ENCODE assay signal across 8 mouse cellular contexts in genomic region chr16:23519771-23520170, GRCm38 (mm10). TPM values are rescaled to one million over a fixed set of nuclear protein-coding genes. Genes with fewer than 3 reads are reported as not detected.
DNase-seq lines count a peak whose midpoint lies in the region; ATAC-seq and TF ChIP-seq lines count a peak whose summit lies in the region.

No protein-coding gene starts in this region.

- no peaks in the 10 kb centered on the region for H3K36me3 ChIP-seq in forebrain, embryonic 11.5 days (ENCODE audit: control insufficient read depth, insufficient read depth, low read length)
- H3K36me3 ChIP-seq in intestine, postnatal 0 days (ENCODE audit: control insufficient read depth, insufficient read depth) = no peaks in the 10 kb centered on the region
- no peaks in the 10 kb centered on the region for H3K36me3 ChIP-seq in neural tube, embryonic 12.5 days

- WGBS in forebrain, embryonic 11.5 days = 13% methylated on average over 1 of the region's 1 CpGs
- WGBS in intestine, postnatal 0 days = 29% methylated on average over 1 of the region's 1 CpGs
- 19% methylated on average over 1 of the region's 1 CpGs for WGBS in neural tube, embryonic 12.5 days

- no peak for TF ChIP-seq CTCF in layer of hippocampus, adult 2 months (conservative IDR thresholded peaks at IDR 0.05)
- no peak for TF ChIP-seq CTCF in intestine, postnatal 0 days (IDR thresholded peaks at IDR 0.05; ENCODE audit: low read depth)

- H3K27me3 ChIP-seq in forebrain, embryonic 11.5 days (ENCODE audit: control insufficient read depth, insufficient read depth, low read length) = no peaks in the 10 kb centered on the region
- no peaks in the 10 kb centered on the region for H3K27me3 ChIP-seq in intestine, postnatal 0 days (replicated peaks; ENCODE audit: control insufficient read depth, insufficient read depth, low read length)
- H3K27me3 ChIP-seq in neural tube, embryonic 12.5 days (replicated peaks) = no peaks in the 10 kb centered on the region

- H3K27ac ChIP-seq in layer of hippocampus, adult 2 months = peak overlapping the region; percentile 89
- H3K27ac ChIP-seq in forebrain, embryonic 11.5 days (ENCODE audit: low read depth, low read length) = no peak overlapping the region; the same call in 1 of the 2 replicates
- H3K27ac ChIP-seq in intestine, postnatal 0 days (ENCODE audit: low read depth, low read length) = no peak overlapping the region
- peak overlapping the region; percentile 75; the same call in 1 of the 2 replicates for H3K27ac ChIP-seq in neural tube, embryonic 12.5 days

- peak overlapping the region; percentile 62 for H3K4me3 ChIP-seq in layer of hippocampus, adult 2 months
- peak overlapping the region; percentile 36 for H3K4me3 ChIP-seq in forebrain, embryonic 11.5 days (ENCODE audit: low read depth, low read length)
- no peak overlapping the region; the same call in 1 of the 2 replicates for H3K4me3 ChIP-seq in intestine, postnatal 0 days (ENCODE audit: low read depth, low read length)
- peak overlapping the region; percentile 52 for H3K4me3 ChIP-seq in neural tube, embryonic 12.5 days

- H3K4me2 ChIP-seq in forebrain, embryonic 11.5 days (ENCODE audit: low read depth, low read length, severe bottlenecking) = peak overlapping the region; percentile 60
- H3K4me2 ChIP-seq in intestine, postnatal 0 days (replicated peaks; ENCODE audit: low read depth) = peak overlapping the region; percentile 47
- H3K4me2 ChIP-seq in neural tube, embryonic 12.5 days (replicated peaks) = peak overlapping the region; percentile 74

- H3K9ac ChIP-seq in forebrain, embryonic 11.5 days (ENCODE audit: low read length) = peak overlapping the region; percentile 65
- no peak overlapping the region for H3K9ac ChIP-seq in intestine, postnatal 0 days (ENCODE audit: low read depth, low read length)
- peak overlapping the region; percentile 70 for H3K9ac ChIP-seq in neural tube, embryonic 12.5 days

- no peaks in the 10 kb centered on the region for H3K9me3 ChIP-seq in forebrain, embryonic 11.5 days (ENCODE audit: control insufficient read depth, low read length)
- H3K9me3 ChIP-seq in intestine, postnatal 0 days (ENCODE audit: control insufficient read depth) = no peaks in the 10 kb centered on the region
- H3K9me3 ChIP-seq in neural tube, embryonic 12.5 days = no peaks in the 10 kb centered on the region

- no peak for DNase-seq in layer of hippocampus, adult 2 months (ENCODE audit: low spot score in 2 of 2)
- no peak for DNase-seq in layer of hippocampus, postnatal 25 days (ENCODE audit: extremely low spot score in 1 of 2, low spot score in 1 of 2)
- no peak for DNase-seq in forebrain, embryonic 11.5 days (ENCODE audit: low spot score)
- no peak for DNase-seq in layer of hippocampus, adult 9-10 months (ENCODE audit: low spot score)
- DNase-seq in adrenal gland, adult 2 months = no peak
- DNase-seq in spleen, postnatal 4 days (ENCODE audit: low spot score in 2 of 2) = no peak

- H3K4me1 ChIP-seq in forebrain, embryonic 11.5 days (replicated peaks; ENCODE audit: control insufficient read depth, insufficient read depth, low read length) = peaks cover 3% of the 10 kb centered on the region; the same call in 1 of the 2 replicates
- no peaks in the 10 kb centered on the region for H3K4me1 ChIP-seq in intestine, postnatal 0 days (replicated peaks; ENCODE audit: control insufficient read depth, insufficient read depth, low read length)
- peaks cover 42% of the 10 kb centered on the region for H3K4me1 ChIP-seq in neural tube, embryonic 12.5 days

- ATAC-seq in forebrain, embryonic 11.5 days (replicated peaks; ENCODE audit: low FRiP score) = no peak
- ATAC-seq in intestine, postnatal 0 days = no peak
- ATAC-seq in neural tube, embryonic 12.5 days (ENCODE audit: low FRiP score, low read depth) = no peak

RNA-seq across cellular contexts. Expression of gene Rtp4, which starts 0.3 kb away (rescaled TPM):
- total RNA-seq in layer of hippocampus, adult 2 months (2021) = 1 to 10 TPM; 1.6 to 1.9 TPM
- total RNA-seq in layer of hippocampus, postnatal 25 days (2021) = 1 to 10 TPM; 1.4 to 1.7 TPM
- polyA plus RNA-seq in forebrain, embryonic 11.5 days (2014; fragmentation: Nextera tagmentation; extraction: Ambion mirVana) = 1.7 and 2.2 TPM in 2 replicates
- polyA plus RNA-seq in intestine, postnatal 0 days (2015; fragmentation: Nextera tagmentation; extraction: Ambion mirVana) = 99.8 and 112 TPM in 2 replicates
- 2.0 and 2.2 TPM in 2 replicates for polyA plus RNA-seq in neural tube, embryonic 12.5 days (2016; fragmentation: Nextera tagmentation; extraction: Ambion mirVana)
- 10 to 100 TPM; 10.2 to 11.1 TPM for total RNA-seq in adrenal gland, adult 2 months (2021)
- 7.4 and 15.3 TPM in 2 replicates for polyA plus RNA-seq in adrenal gland, adult 2 months (2012; rRNA removed)

RNA-seq across cellular contexts. Expression of gene Masp1, which starts 0.8 kb away (rescaled TPM):
- 10 to 100 TPM; 12.4 to 12.6 TPM for total RNA-seq in layer of hippocampus, adult 2 months (2021)
- total RNA-seq in layer of hippocampus, postnatal 25 days (2021) = 10 to 100 TPM; 14.7 to 15.2 TPM
- 19.5 and 22.7 TPM in 2 replicates for polyA plus RNA-seq in forebrain, embryonic 11.5 days (2014; fragmentation: Nextera tagmentation; extraction: Ambion mirVana)
- polyA plus RNA-seq in intestine, postnatal 0 days (2015; fragmentation: Nextera tagmentation; extraction: Ambion mirVana) = 1.4 TPM in 2 replicates
- polyA plus RNA-seq in neural tube, embryonic 12.5 days (2016; fragmentation: Nextera tagmentation; extraction: Ambion mirVana) = 31.0 and 35.5 TPM in 2 replicates
- 100 to 1,000 TPM in 1 of 2 experiments, 10 to 100 TPM in 1; 46.1 to 169 TPM for total RNA-seq in adrenal gland, adult 2 months (2021)
- polyA plus RNA-seq in adrenal gland, adult 2 months (2012; rRNA removed) = 33.8 and 67.9 TPM in 2 replicates

Comparison
In these comparisons a context has a peak if more than half of its experiments do, and no peak if none do; other contexts are left out.
1. H3K27ac ChIP-seq: peak in layer of hippocampus, adult 2 months (single experiment) and neural tube, embryonic 12.5 days (single experiment); none in forebrain, embryonic 11.5 days (single experiment) and intestine, postnatal 0 days (single experiment).
2. Peak in every context shown above with its lines, with median percentiles within 50 percentile points of each other: H3K4me2 ChIP-seq.